Mouse (Mus musculus) neural tube, embryonic 12.5 days (tissue): ENCODE data around the gene Trpm3. TPM values are rescaled to one million over a fixed set of nuclear protein-coding genes. Genes with fewer than 3 reads are reported as not detected.

Source experiments
- ATAC-seq: fragments of 200-750 bp; cut with Nextera tagmentation; 2 replicates; pipeline ENCODE4 v1.8.0; 2017; ENCODE audit warnings: low read depth, mild to moderate bottlenecking, moderate TSS enrichment, moderate library complexity; ENCODE audit not compliant: low FRiP score
- H3K27ac ChIP-seq: fragments of 300-500 bp; sonication (generic); 2 replicates; pipeline ENCODE4 v1.5.1; 2016
- H3K27me3 ChIP-seq: fragments of 300-500 bp; sonication (generic); replicated peaks from 2 replicates; pipeline ENCODE4 v1.6.1; 2016; ENCODE audit warnings: mild to moderate bottlenecking
- H3K36me3 ChIP-seq: fragments of 300-500 bp; sonication (generic); 2 replicates; pipeline ENCODE4 v1.6.1; 2016; ENCODE audit warnings: mild to moderate bottlenecking
- H3K4me1 ChIP-seq: fragments of 300-500 bp; sonication (generic); 2 replicates; pipeline ENCODE4 v1.6.1; 2016
- H3K4me2 ChIP-seq: fragments of 300-500 bp; sonication (generic); replicated peaks from 2 replicates; pipeline ENCODE4 v1.6.1; 2016; ENCODE audit warnings: mild to moderate bottlenecking
- H3K4me3 ChIP-seq: fragments of 300-500 bp; sonication (generic); 2 replicates; pipeline ENCODE4 v1.5.1; 2016
- H3K9ac ChIP-seq: fragments of 300-500 bp; sonication (generic); 2 replicates; pipeline ENCODE4 v1.6.1; 2016; ENCODE audit warnings: mild to moderate bottlenecking
- H3K9me3 ChIP-seq: fragments of 300-500 bp; sonication (generic); 2 replicates; pipeline ENCODE4 v1.6.1; 2016; ENCODE audit warnings: mild to moderate bottlenecking
- WGBS: fragments of 180-500 bp; shearing (Covaris S2); methylation state at CpG from one replicate; pipeline ENCODE4 v1.1.7; 2016; 5-methylcytosine and 5-hydroxymethylcytosine counted together
- polyA plus RNA-seq: library from polyadenylated mRNA; unstranded; fragments of >200 nt; fragmentation: Nextera tagmentation; extraction: Ambion mirVana; gene quantifications from 2 replicates; pipeline ENCODE4 v1.2.1, GENCODE M21; 2016

Gene Trpm3
- polyA plus RNA-seq, 1 experiment from 2014 or later: 2.1 TPM

DNA sequence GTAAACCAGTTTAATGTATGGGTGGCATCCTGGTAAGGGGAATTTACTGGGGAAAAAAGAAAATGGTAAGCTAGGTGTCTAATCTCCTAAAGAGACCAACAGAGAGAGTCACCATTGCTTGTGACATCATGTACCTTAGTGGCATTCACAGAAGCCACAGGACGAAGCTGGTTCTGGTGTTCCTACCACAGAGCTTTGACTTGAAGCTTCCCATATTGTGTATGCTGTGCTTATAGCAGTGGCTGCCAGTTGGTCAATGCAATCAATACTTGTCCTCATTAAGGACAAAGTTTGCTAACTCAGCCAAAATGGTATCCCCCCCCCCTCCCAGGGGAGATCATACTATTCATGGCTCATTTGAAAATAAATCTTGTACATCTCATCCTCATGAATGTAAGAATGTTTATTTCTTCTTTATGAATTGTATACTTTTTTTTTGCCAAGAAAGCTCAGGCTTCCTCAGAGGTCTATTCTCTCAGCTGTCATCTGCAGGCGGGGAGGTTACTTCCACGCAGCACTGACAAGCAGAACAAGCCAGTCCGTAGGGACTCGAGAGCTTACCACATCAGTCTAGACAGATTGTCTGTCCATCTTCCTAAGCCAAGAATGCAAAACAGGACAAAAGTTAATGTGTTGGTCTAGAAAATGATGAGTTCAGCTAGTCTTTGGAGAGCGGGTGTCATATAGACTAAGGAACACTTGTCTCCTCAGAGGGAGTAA lies 404.3 kb downstream of the Trpm3 start:
- Histone ChIP-seq H3K9ac (no peak overlapping the region), H3K4me2 (no peak overlapping the region), H3K27me3 (no peaks in the 10 kb centered on the region), H3K9me3 (no peaks in the 10 kb centered on the region), H3K36me3 (no peaks in the 10 kb centered on the region), H3K4me1 (no peaks in the 10 kb centered on the region), H3K27ac (no peak overlapping the region), H3K4me3 (no peak overlapping the region)
- 91% methylated on average over 6 of the region's 6 CpGs for WGBS
- no peak for ATAC-seq

GRCm38 (mm10) chr19:22552179-22552578 lies 413.3 kb downstream of the Trpm3 start:
- peaks cover 7% of the 10 kb centered on the region; the same call in 1 of the 2 replicates for H3K4me1 ChIP-seq
- no peak overlapping the region for H3K4me3 ChIP-seq
- H3K9ac ChIP-seq: no peak overlapping the region
- no peaks in the 10 kb centered on the region for H3K36me3 ChIP-seq
- no peak overlapping the region for H3K4me2 ChIP-seq
- no peaks in the 10 kb centered on the region for H3K9me3 ChIP-seq
- WGBS: 34% methylated on average over 5 of the region's 5 CpGs
- H3K27me3 ChIP-seq: no peaks in the 10 kb centered on the region
- H3K27ac ChIP-seq: no peak overlapping the region
- ATAC-seq: peak; percentile 70; the same call in 1 of the 2 replicates

- no peak overlapping the region for H3K9ac ChIP-seq
- no peak for ATAC-seq
- no peaks in the 10 kb centered on the region for H3K27me3 ChIP-seq
- no peaks in the 10 kb centered on the region for H3K9me3 ChIP-seq
- 5% methylated on average over 7 of the region's 7 CpGs for WGBS
- peaks cover 7% of the 10 kb centered on the region; the same call in 1 of the 2 replicates for H3K4me1 ChIP-seq
- H3K4me3 ChIP-seq: no peak overlapping the region
- peak overlapping the region; percentile 33 for H3K4me2 ChIP-seq
- no peak overlapping the region for H3K27ac ChIP-seq
- H3K36me3 ChIP-seq: no peaks in the 10 kb centered on the region
Observed at GRCm38 (mm10) chr19:22554421-22554941, 415.6 kb downstream of the Trpm3 start.

DNA sequence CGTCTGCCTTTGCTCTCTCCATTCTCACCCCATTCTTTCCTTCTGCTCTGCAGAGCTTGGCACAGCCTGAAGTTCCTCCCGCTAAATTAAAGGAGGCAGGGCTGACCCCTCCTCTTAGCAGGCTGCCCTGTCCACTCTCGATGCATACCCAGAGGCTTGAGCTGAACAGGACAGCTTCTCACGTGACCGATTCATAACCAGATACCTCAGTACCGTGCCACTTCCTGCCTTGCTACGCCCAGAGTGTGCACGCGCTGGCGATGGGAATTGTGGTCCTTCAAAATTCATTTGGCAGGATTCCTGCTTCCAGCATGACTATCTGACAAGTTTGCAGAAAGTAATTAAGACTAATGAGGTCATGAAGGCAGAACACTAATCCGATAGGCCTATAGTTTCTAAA lies 433.6 kb downstream of the Trpm3 start:
- no peaks in the 10 kb centered on the region for H3K27me3 ChIP-seq
- H3K27ac ChIP-seq: no peak overlapping the region
- ATAC-seq: no peak
- no peak overlapping the region for H3K4me3 ChIP-seq
- no peaks in the 10 kb centered on the region for H3K36me3 ChIP-seq
- H3K4me2 ChIP-seq: no peak overlapping the region
- no peaks in the 10 kb centered on the region for H3K4me1 ChIP-seq
- WGBS: 78% methylated on average over 11 of the region's 11 CpGs
- no peaks in the 10 kb centered on the region for H3K9me3 ChIP-seq
- H3K9ac ChIP-seq: no peak overlapping the region

GRCm38 (mm10) chr19:22572849-22573248 lies 434.0 kb downstream of the Trpm3 start:
- WGBS: 86% methylated on average over 2 of the region's 2 CpGs
- Histone ChIP-seq H3K27me3 (no peaks in the 10 kb centered on the region), H3K27ac (no peak overlapping the region), H3K36me3 (no peaks in the 10 kb centered on the region), H3K4me3 (no peak overlapping the region), H3K9me3 (no peaks in the 10 kb centered on the region), H3K4me2 (no peak overlapping the region), H3K9ac (no peak overlapping the region), H3K4me1 (no peaks in the 10 kb centered on the region)
- no peak for ATAC-seq

- no peak for ATAC-seq
- 76% methylated on average over 4 of the region's 4 CpGs for WGBS
Observed at GRCm38 (mm10) chr19:22582120-22582745, 443.4 kb downstream of the Trpm3 start.

DNA sequence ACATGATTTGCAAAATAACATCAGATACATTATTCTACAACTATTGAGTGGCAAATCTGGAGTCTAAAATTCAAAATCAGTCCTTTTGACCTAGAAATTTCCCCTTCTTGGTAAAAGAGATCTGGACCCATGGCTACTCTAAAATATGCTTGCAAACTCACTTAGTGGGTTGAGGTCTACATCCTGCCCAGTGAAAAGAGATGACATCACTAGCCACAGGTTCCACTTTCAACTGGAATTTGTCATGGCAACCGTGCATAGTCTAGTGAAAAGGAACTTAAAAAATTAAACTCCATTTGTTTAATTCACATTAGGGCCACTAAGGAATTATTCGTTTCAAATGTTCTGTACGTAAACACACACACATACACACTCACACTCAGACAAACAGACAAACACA lies 455.6 kb downstream of the Trpm3 start:
- no peak overlapping the region for H3K27ac ChIP-seq
- no peak overlapping the region for H3K4me3 ChIP-seq
- no peak for ATAC-seq
- 89% methylated on average over 3 of the region's 3 CpGs for WGBS
- no peaks in the 10 kb centered on the region for H3K36me3 ChIP-seq
- H3K4me1 ChIP-seq: no peaks in the 10 kb centered on the region
- no peaks in the 10 kb centered on the region for H3K27me3 ChIP-seq
- no peak overlapping the region for H3K9ac ChIP-seq
- no peak overlapping the region for H3K4me2 ChIP-seq
- H3K9me3 ChIP-seq: no peaks in the 10 kb centered on the region

More at GRCm38 (mm10) chr19:22582120-22582745, 443.4 kb downstream of the Trpm3 start:
- H3K9me3 ChIP-seq: no peaks in the 10 kb centered on the region
- H3K27ac ChIP-seq: no peak overlapping the region
- no peak overlapping the region for H3K4me2 ChIP-seq
- H3K4me3 ChIP-seq: no peak overlapping the region
- H3K27me3 ChIP-seq: no peaks in the 10 kb centered on the region
- no peak overlapping the region for H3K9ac ChIP-seq
- no peaks in the 10 kb centered on the region for H3K4me1 ChIP-seq
- no peaks in the 10 kb centered on the region for H3K36me3 ChIP-seq

DNA sequence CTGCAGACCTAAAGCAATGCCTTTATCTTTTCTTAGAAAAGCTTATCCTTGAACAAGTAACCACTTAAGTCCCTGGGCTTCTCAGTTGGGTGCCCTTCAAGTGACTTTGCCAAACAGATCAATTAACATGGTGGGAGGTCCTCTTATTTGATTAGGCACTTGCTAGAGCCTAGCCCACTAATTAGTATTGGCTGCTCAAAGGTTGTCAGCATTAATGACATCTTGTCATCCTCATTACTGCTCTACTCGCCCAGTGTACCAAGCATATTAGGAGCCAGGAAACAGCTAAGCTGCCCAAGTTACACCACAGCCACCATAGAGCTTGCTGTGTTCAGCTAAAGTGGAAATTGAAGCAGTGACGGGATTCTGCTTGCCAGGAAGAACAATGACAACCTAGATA lies 456.4 kb downstream of the Trpm3 start:
- ATAC-seq: no peak
- Histone ChIP-seq H3K9me3 (no peaks in the 10 kb centered on the region), H3K4me3 (no peak overlapping the region), H3K27me3 (no peaks in the 10 kb centered on the region), H3K36me3 (no peaks in the 10 kb centered on the region), H3K27ac (no peak overlapping the region), H3K4me2 (no peak overlapping the region), H3K9ac (no peak overlapping the region), H3K4me1 (no peaks in the 10 kb centered on the region)
- WGBS: 67% methylated on average over 2 of the region's 2 CpGs

GRCm38 (mm10) chr19:22596715-22597114 lies 457.9 kb downstream of the Trpm3 start:
- H3K4me1 ChIP-seq: no peaks in the 10 kb centered on the region
- H3K36me3 ChIP-seq: no peaks in the 10 kb centered on the region
- no peak overlapping the region for H3K27ac ChIP-seq
- WGBS: 82% methylated on average over 3 of the region's 3 CpGs
- no peaks in the 10 kb centered on the region for H3K27me3 ChIP-seq
- no peak overlapping the region for H3K9ac ChIP-seq
- no peaks in the 10 kb centered on the region for H3K9me3 ChIP-seq
- no peak for ATAC-seq
- no peak overlapping the region for H3K4me3 ChIP-seq
- no peak overlapping the region for H3K4me2 ChIP-seq

DNA sequence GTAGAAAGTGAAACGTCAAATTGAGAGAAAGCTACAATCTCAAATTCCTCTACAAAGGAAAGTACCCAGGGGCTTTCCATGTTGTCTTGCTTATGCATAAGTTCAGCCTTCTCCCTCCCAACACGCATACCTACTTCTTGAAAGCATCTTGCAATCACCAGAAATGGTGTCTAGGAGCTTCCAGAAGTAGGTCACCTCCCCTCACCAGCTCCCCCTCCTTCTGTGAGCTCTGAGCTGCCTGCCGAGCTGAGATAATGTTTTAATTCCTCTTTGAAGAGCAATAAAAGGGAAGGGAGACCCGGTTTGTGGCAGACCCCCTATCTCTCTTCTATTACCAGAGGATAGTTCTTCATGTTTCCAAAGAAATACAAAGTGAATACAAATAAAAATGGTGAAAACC lies 465.5 kb downstream of the Trpm3 start:
- H3K4me3 ChIP-seq: no peak overlapping the region
- 28% methylated on average over 4 of the region's 4 CpGs for WGBS
- no peaks in the 10 kb centered on the region for H3K27me3 ChIP-seq
- H3K27ac ChIP-seq: no peak overlapping the region
- no peak overlapping the region for H3K4me2 ChIP-seq
- no peak overlapping the region for H3K9ac ChIP-seq
- no peaks in the 10 kb centered on the region for H3K9me3 ChIP-seq
- ATAC-seq: no peak
- H3K4me1 ChIP-seq: no peaks in the 10 kb centered on the region
- no peaks in the 10 kb centered on the region for H3K36me3 ChIP-seq

DNA sequence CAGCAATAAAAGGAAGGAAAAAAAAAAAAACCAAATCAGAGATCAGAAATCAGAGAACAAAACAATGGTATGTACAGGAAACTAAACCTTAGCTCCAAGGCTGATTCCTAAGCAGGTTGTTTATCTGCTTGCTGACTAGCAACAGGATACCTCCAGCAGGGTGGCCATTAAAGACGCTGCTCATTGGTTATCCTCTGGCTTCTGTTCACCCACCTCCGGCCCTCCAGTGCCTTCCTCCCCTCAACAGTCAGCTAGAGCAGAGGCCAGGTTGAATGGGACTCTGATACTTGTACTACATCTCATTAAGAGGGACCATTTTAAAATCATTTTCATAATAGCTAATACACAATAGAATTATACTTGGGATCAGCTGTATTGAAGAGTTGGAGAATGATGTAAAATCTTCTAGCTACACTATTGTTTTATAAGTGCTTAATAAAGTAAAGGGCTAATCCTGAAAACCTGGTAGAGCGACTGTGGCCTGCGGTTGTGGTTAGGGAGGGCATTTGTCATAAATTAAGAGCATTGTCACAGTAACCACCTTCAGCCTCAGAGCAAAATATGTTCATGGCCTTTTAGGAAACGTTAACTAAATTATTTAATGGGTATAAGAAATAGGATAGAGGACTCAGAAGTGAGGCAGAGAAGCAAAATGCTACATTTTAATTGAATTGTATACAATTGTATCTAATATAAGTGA lies 469.3 kb downstream of the Trpm3 start:
- no peaks in the 10 kb centered on the region for H3K4me1 ChIP-seq
- no peaks in the 10 kb centered on the region for H3K36me3 ChIP-seq
- no peak overlapping the region for H3K27ac ChIP-seq
- H3K4me2 ChIP-seq: no peak overlapping the region
- no peaks in the 10 kb centered on the region for H3K9me3 ChIP-seq
- no peaks in the 10 kb centered on the region for H3K27me3 ChIP-seq
- 69% methylated on average over 5 of the region's 5 CpGs for WGBS
- ATAC-seq: no peak
- H3K9ac ChIP-seq: no peak overlapping the region
- H3K4me3 ChIP-seq: no peak overlapping the region

DNA sequence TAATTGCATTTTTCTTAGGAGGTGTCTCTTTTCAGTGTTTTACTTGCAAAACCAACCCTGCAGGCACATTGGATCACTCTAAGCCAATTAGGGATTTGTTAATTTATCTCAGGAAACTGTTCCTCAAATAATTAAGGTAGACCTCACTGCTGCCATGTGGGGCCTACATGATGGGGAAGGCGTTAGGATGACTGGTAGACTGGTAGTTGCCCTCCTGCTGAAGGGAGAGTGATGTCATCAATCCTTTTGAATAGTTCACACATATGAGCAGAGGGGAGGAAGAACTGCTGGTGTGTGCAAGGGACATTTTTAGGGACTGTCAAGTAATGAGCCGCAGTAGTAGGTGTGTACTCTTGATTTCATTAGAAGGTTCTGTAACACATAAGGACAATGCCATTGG lies 472.8 kb downstream of the Trpm3 start:
- Histone ChIP-seq H3K36me3 (no peaks in the 10 kb centered on the region), H3K4me3 (no peak overlapping the region), H3K27me3 (no peaks in the 10 kb centered on the region), H3K9ac (no peak overlapping the region), H3K27ac (no peak overlapping the region), H3K4me2 (no peak overlapping the region), H3K9me3 (no peaks in the 10 kb centered on the region), H3K4me1 (no peaks in the 10 kb centered on the region)
- no peak for ATAC-seq
- 87% methylated on average over 2 of the region's 2 CpGs for WGBS
